Mouse (Mus musculus) adrenal gland, adult 2 months (tissue): ENCODE measurements around the gene Brsk2. TPM values are rescaled to one million over a fixed set of nuclear protein-coding genes. Genes with fewer than 3 reads are reported as not detected.

Source experiments
- DNase-seq: peaks from one replicate; pipeline ENCODE4 v3.0.0; 2021
- microRNA-seq, 2 experiments: library from miRNA; unstranded; fragments of <30 nt; microRNA quantifications; one replicate each; pipeline ENCODE4 v1.2.0; 2021
- polyA plus RNA-seq: library from polyadenylated mRNA; depleted of rRNA; stranded (reverse); fragments of >200 nt; gene quantifications from 2 replicates; pipeline ENCODE4 v1.2.3, GENCODE M21; 2012; rRNA removed
- total RNA-seq, 2 experiments: library from RNA; stranded (reverse); gene quantifications; 2 replicates each; pipeline ENCODE4 v1.2.3; 2021

The Brsk2 gene
- total and polyA plus RNA-seq, 3 experiments = 2.1 to 3.8 (median 3.1) TPM

- DNase-seq = no peak
Observed at GRCm38 (mm10) chr7:142035048-142035811, 85.7 kb downstream of the Brsk2 start.

GRCm38 (mm10) chr7:142037553-142038170, 88.1 kb downstream of the Brsk2 start:
- peak; percentile 57 for DNase-seq

GRCm38 (mm10) chr7:142040756-142041155, 91.2 kb downstream of the Brsk2 start:
- DNase-seq = no peak

GRCm38 (mm10) chr7:142045344-142045743, 95.8 kb downstream of the Brsk2 start:
- no peak for DNase-seq

- DNase-seq = no peak
Observed at GRCm38 (mm10) chr7:142045932-142046331, 96.4 kb downstream of the Brsk2 start.

GRCm38 (mm10) chr7:142050536-142050935, 101.0 kb downstream of the Brsk2 start:
- DNase-seq = no peak

Small RNA genes within 50 kb of the gene (microRNA-seq; reads per million reads assigned to microRNA genes)
- 0 reads per million in 2 experiments for gene Mir3104

Other genes starting within 250 kb of the Brsk2 start
- gene Muc5ac, start 160.8 kb upstream of the Brsk2 start, total RNA-seq = not detected
- 0.17 TPM in 1 of 2 replicates, not detected in the other for gene Muc5ac, start 160.8 kb upstream of the Brsk2 start, polyA plus RNA-seq
- gene Muc5b, start 110.7 kb upstream of the Brsk2 start, total RNA-seq = not detected
- gene Muc5b, start 110.7 kb upstream of the Brsk2 start, polyA plus RNA-seq = not detected in 2 replicates
- 10 to 100 TPM; 58.2 to 61.5 TPM for gene Tollip, start 31.2 kb upstream of the Brsk2 start, total RNA-seq
- 51.2 and 81.5 TPM in 2 replicates for gene Tollip, start 31.2 kb upstream of the Brsk2 start, polyA plus RNA-seq
- 10 to 100 TPM; 52.3 to 59.3 TPM for gene Mob2, start 111.3 kb downstream of the Brsk2 start, total RNA-seq
- 33.1 and 38.2 TPM in 2 replicates for gene Mob2, start 111.3 kb downstream of the Brsk2 start, polyA plus RNA-seq
- gene Dusp8, start 146.1 kb downstream of the Brsk2 start, total RNA-seq = 10 to 100 TPM; 11.1 to 15.9 TPM
- gene Dusp8, start 146.1 kb downstream of the Brsk2 start, polyA plus RNA-seq = 10.7 and 13.2 TPM in 2 replicates
- not detected for gene Gm45618, start 171.0 kb downstream of the Brsk2 start, total RNA-seq
- not detected in 2 replicates for gene Gm45618, start 171.0 kb downstream of the Brsk2 start, polyA plus RNA-seq
- gene Gm39115, start 186.3 kb downstream of the Brsk2 start, total RNA-seq = not detected
- gene Gm39115, start 186.3 kb downstream of the Brsk2 start, polyA plus RNA-seq = not detected in 2 replicates
- gene Gm45337, start 194.9 kb downstream of the Brsk2 start, total RNA-seq = not detected
- gene Gm45337, start 194.9 kb downstream of the Brsk2 start, polyA plus RNA-seq = not detected in 2 replicates
- not detected for gene Gm29735, start 207.4 kb downstream of the Brsk2 start, total RNA-seq
- not detected in 2 replicates for gene Gm29735, start 207.4 kb downstream of the Brsk2 start, polyA plus RNA-seq
- gene Gm4553, start 216.0 kb downstream of the Brsk2 start, total RNA-seq = not detected
- gene Gm4553, start 216.0 kb downstream of the Brsk2 start, polyA plus RNA-seq = not detected in 2 replicates
- gene Krtap5-2, start 226.3 kb downstream of the Brsk2 start, total RNA-seq = not detected
- gene Krtap5-2, start 226.3 kb downstream of the Brsk2 start, polyA plus RNA-seq = not detected in 2 replicates
- not detected for gene Gm10153, start 240.6 kb downstream of the Brsk2 start, total RNA-seq
- not detected in 2 replicates for gene Gm10153, start 240.6 kb downstream of the Brsk2 start, polyA plus RNA-seq